Mouse (Mus musculus): ENCODE results near the gene Capzb. TPM values are rescaled to one million over a fixed set of nuclear protein-coding genes. Genes with fewer than 3 reads are reported as not detected.

Gene Capzb
- polyA plus RNA-seq (2014; fragmentation: Nextera tagmentation; extraction: Ambion mirVana): 278 and 307 TPM in 2 replicates

DNA sequence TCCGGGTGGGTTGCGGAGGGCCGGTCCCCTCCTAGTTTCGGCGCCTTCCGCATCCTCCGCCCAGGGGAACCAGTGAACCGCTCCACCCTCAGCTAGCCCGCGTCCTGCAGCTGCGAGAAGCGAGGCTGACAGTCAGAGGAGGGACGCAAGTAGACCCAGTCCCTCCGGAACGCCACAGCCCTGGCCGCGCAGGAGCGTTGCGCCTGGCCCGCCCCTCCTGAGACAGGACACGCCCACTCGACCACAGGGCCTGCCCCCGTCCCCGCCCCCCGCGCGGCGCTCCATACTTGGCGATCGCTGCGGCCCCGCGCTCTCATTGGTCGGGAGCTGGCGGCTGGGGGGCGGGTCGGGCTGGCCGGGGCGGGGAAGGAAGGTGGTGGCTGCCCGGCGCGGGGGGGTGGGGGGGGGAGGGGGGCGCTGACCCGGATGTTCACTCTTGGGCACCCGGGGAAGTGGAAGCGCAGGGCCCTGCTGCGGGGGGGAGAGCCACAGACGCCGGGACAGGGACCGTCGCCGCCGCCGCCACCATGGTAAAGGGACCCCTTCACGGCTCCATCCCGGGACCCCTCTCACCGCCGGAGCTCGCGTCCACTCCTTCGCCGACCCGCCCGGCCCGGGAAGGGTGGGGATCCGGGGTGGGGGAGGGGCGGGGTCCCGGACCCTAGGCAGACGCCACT, at the start of gene Capzb:
Capzb (plus strand) TSS at position 401 of the 677 bp plus-strand sequence.
- WGBS: under 1% methylated on average over 47 of the region's 69 CpGs
- DNase-seq (ENCODE audit: low spot score) (peak; percentile 99), ATAC-seq (ENCODE audit: insufficient number of reproducible peaks, low FRiP score, low TSS enrichment, low read depth) (peak; percentile 95)
- Histone ChIP-seq H3K9me3 (ENCODE audit: control insufficient read depth, low read length) (no peaks in the 10 kb centered on the region), H3K27me3 (ENCODE audit: control insufficient read depth, insufficient read depth, low read length) (no peaks in the 10 kb centered on the region), H3K4me3 (ENCODE audit: low read depth, low read length) (peak within 1 kb of the TSS; percentile 89), H3K4me2 (ENCODE audit: low read depth, severe bottlenecking) (peak within 1 kb of the TSS; percentile 72), H3K36me3 (ENCODE audit: control insufficient read depth, insufficient read depth, low read length) (no peaks in the 10 kb centered on the region), H3K9ac (ENCODE audit: low read length) (peak within 1 kb of the TSS; percentile 90), H3K4me1 (ENCODE audit: control insufficient read depth, insufficient read depth, low read length) (peaks cover 13% of the 10 kb centered on the region), H3K27ac (replicated peaks; ENCODE audit: low read depth, low read length) (peak within 1 kb of the TSS; percentile 68; the same call in 1 of the 2 replicates)

GRCm38 (mm10) chr4:139142985-139143384, 49.7 kb upstream of the Capzb start:
- no peaks in the 10 kb centered on the region for H3K4me1 ChIP-seq (ENCODE audit: control insufficient read depth, insufficient read depth, low read length)
- H3K27ac ChIP-seq (replicated peaks; ENCODE audit: low read depth, low read length): no peak overlapping the region
- H3K36me3 ChIP-seq (ENCODE audit: control insufficient read depth, insufficient read depth, low read length): no peaks in the 10 kb centered on the region
- H3K4me3 ChIP-seq (ENCODE audit: low read depth, low read length): no peak overlapping the region
- H3K9ac ChIP-seq (ENCODE audit: low read length): no peak overlapping the region
- 50% methylated on average over 9 of the region's 9 CpGs for WGBS
- ATAC-seq (ENCODE audit: insufficient number of reproducible peaks, low FRiP score, low TSS enrichment, low read depth): no peak
- H3K27me3 ChIP-seq (ENCODE audit: control insufficient read depth, insufficient read depth, low read length): no peaks in the 10 kb centered on the region
- H3K9me3 ChIP-seq (ENCODE audit: control insufficient read depth, low read length): no peaks in the 10 kb centered on the region
- DNase-seq (ENCODE audit: low spot score): peak; percentile 60
- H3K4me2 ChIP-seq (ENCODE audit: low read depth, severe bottlenecking): 0 out of 2 replicates have a peak overlapping the region, but pooled peaks have one; percentile 13

- H3K27me3 ChIP-seq (ENCODE audit: control insufficient read depth, insufficient read depth, low read length): no peaks in the 10 kb centered on the region
- DNase-seq (ENCODE audit: low spot score) (no peak), ATAC-seq (ENCODE audit: insufficient number of reproducible peaks, low FRiP score, low TSS enrichment, low read depth) (no peak)
- H3K4me2 ChIP-seq (ENCODE audit: low read depth, severe bottlenecking): no peak overlapping the region
- WGBS: 27% methylated on average over 4 of the region's 4 CpGs
- no peak overlapping the region for H3K9ac ChIP-seq (ENCODE audit: low read length)
- H3K36me3 ChIP-seq (ENCODE audit: control insufficient read depth, insufficient read depth, low read length): no peaks in the 10 kb centered on the region
- H3K9me3 ChIP-seq (ENCODE audit: control insufficient read depth, low read length): no peaks in the 10 kb centered on the region
- H3K4me1 ChIP-seq (ENCODE audit: control insufficient read depth, insufficient read depth, low read length): no peaks in the 10 kb centered on the region
- H3K27ac ChIP-seq (replicated peaks; ENCODE audit: low read depth, low read length): no peak overlapping the region
- H3K4me3 ChIP-seq (ENCODE audit: low read depth, low read length): no peak overlapping the region
These were observed 48.1 kb upstream of the Capzb start for GRCm38 (mm10) chr4:139144577-139144976.

DNA sequence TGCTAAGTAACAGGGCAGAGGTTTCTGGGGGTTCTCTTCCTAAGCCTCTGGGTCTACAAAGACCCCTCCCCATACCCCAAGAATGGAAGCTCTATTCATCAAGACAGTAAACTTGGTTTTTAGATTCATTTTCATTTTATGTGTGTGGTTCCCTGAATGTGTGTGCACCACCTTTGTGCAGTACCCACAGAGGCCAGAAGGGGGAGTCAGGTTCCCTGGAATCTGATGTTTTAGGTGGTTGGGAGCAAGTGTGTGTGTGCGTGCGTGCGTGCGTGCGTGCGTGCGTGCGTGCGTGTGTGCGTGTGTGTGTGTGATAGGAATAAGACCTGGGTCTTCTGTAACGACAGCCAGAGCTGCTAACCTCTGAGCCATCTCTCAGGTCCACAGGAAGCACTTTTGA, 47.5 kb upstream of the Capzb start:
- no peaks in the 10 kb centered on the region for H3K36me3 ChIP-seq (ENCODE audit: control insufficient read depth, insufficient read depth, low read length)
- no peak overlapping the region for H3K4me2 ChIP-seq (ENCODE audit: low read depth, severe bottlenecking)
- H3K27ac ChIP-seq (replicated peaks; ENCODE audit: low read depth, low read length): no peak overlapping the region
- H3K9ac ChIP-seq (ENCODE audit: low read length): no peak overlapping the region
- no peak for ATAC-seq (ENCODE audit: insufficient number of reproducible peaks, low FRiP score, low TSS enrichment, low read depth)
- 94% methylated on average over 11 of the region's 11 CpGs for WGBS
- H3K4me1 ChIP-seq (ENCODE audit: control insufficient read depth, insufficient read depth, low read length): no peaks in the 10 kb centered on the region
- no peak overlapping the region for H3K4me3 ChIP-seq (ENCODE audit: low read depth, low read length)
- H3K9me3 ChIP-seq (ENCODE audit: control insufficient read depth, low read length): no peaks in the 10 kb centered on the region
- peak; percentile 54 for DNase-seq (ENCODE audit: low spot score)
- no peaks in the 10 kb centered on the region for H3K27me3 ChIP-seq (ENCODE audit: control insufficient read depth, insufficient read depth, low read length)

GRCm38 (mm10) chr4:139146760-139147159, 45.9 kb upstream of the Capzb start:
- Histone ChIP-seq H3K27me3 (ENCODE audit: control insufficient read depth, insufficient read depth, low read length) (no peaks in the 10 kb centered on the region), H3K27ac (replicated peaks; ENCODE audit: low read depth, low read length) (no peak overlapping the region), H3K9me3 (ENCODE audit: control insufficient read depth, low read length) (no peaks in the 10 kb centered on the region), H3K4me2 (ENCODE audit: low read depth, severe bottlenecking) (no peak overlapping the region), H3K9ac (ENCODE audit: low read length) (no peak overlapping the region), H3K4me1 (ENCODE audit: control insufficient read depth, insufficient read depth, low read length) (no peaks in the 10 kb centered on the region), H3K36me3 (ENCODE audit: control insufficient read depth, insufficient read depth, low read length) (no peaks in the 10 kb centered on the region), H3K4me3 (ENCODE audit: low read depth, low read length) (no peak overlapping the region)
- 93% methylated on average over 5 of the region's 5 CpGs for WGBS
- DNase-seq (ENCODE audit: low spot score) (no peak), ATAC-seq (ENCODE audit: insufficient number of reproducible peaks, low FRiP score, low TSS enrichment, low read depth) (no peak)

- no peaks in the 10 kb centered on the region for H3K4me1 ChIP-seq (ENCODE audit: control insufficient read depth, insufficient read depth, low read length)
- no peak overlapping the region for H3K4me2 ChIP-seq (ENCODE audit: low read depth, severe bottlenecking)
- no peak overlapping the region for H3K4me3 ChIP-seq (ENCODE audit: low read depth, low read length)
- no peaks in the 10 kb centered on the region for H3K27me3 ChIP-seq (ENCODE audit: control insufficient read depth, insufficient read depth, low read length)
- H3K27ac ChIP-seq (replicated peaks; ENCODE audit: low read depth, low read length): no peak overlapping the region
- no peaks in the 10 kb centered on the region for H3K36me3 ChIP-seq (ENCODE audit: control insufficient read depth, insufficient read depth, low read length)
- no peaks in the 10 kb centered on the region for H3K9me3 ChIP-seq (ENCODE audit: control insufficient read depth, low read length)
- H3K9ac ChIP-seq (ENCODE audit: low read length): no peak overlapping the region
- ATAC-seq (ENCODE audit: insufficient number of reproducible peaks, low FRiP score, low TSS enrichment, low read depth) (no peak), DNase-seq (ENCODE audit: low spot score) (no peak)
- 72% methylated on average over 6 of the region's 6 CpGs for WGBS
These were observed 41.3 kb upstream of the Capzb start for GRCm38 (mm10) chr4:139151370-139151769.

DNA sequence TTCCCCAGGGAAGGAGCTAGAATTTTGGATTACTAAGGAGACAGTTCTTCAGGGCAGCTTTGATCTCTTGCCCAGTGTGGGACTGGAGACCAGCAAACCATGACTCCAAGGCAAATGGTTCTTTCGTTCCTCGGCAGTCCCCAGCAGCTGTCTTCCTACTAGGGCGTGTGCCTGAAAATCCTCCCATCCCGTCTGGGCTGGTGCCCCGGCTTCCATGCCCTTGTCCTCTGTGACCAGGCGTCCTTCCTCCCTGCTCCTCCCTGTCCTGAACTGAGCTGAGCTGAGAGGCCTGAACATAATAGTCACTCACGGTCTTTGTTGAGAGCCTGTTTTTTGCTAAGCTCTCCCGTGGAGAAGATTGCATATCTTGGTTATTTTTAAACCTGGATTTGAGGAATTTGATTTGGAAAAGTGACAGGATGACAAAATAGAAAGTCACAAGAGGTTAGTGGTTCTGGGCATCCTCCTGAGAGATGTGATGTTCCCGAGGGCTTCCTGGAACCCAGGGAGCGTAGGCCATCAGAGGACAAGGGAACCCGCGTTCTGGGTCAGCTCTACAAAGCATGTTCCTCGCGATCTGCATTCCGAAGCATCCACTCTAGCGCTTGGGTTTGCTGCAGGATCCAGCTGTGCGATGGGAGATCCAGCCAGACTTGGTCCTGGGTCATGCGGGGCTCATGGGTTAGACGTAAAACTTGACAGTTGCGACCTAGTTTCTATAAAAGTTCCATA, 38.0 kb upstream of the Capzb start:
- Histone ChIP-seq H3K36me3 (ENCODE audit: control insufficient read depth, insufficient read depth, low read length) (no peaks in the 10 kb centered on the region), H3K27ac (replicated peaks; ENCODE audit: low read depth, low read length) (no peak overlapping the region), H3K4me1 (ENCODE audit: control insufficient read depth, insufficient read depth, low read length) (no peaks in the 10 kb centered on the region), H3K9me3 (ENCODE audit: control insufficient read depth, low read length) (no peaks in the 10 kb centered on the region), H3K4me3 (ENCODE audit: low read depth, low read length) (no peak overlapping the region), H3K9ac (ENCODE audit: low read length) (no peak overlapping the region), H3K4me2 (ENCODE audit: low read depth, severe bottlenecking) (no peak overlapping the region), H3K27me3 (ENCODE audit: control insufficient read depth, insufficient read depth, low read length) (no peaks in the 10 kb centered on the region)
- ATAC-seq (ENCODE audit: insufficient number of reproducible peaks, low FRiP score, low TSS enrichment, low read depth) (no peak), DNase-seq (ENCODE audit: low spot score) (no peak)
- 81% methylated on average over 20 of the region's 20 CpGs for WGBS

- H3K9ac ChIP-seq (ENCODE audit: low read length): no peak overlapping the region
- no peak overlapping the region for H3K27ac ChIP-seq (replicated peaks; ENCODE audit: low read depth, low read length)
- no peaks in the 10 kb centered on the region for H3K9me3 ChIP-seq (ENCODE audit: control insufficient read depth, low read length)
- no peaks in the 10 kb centered on the region for H3K36me3 ChIP-seq (ENCODE audit: control insufficient read depth, insufficient read depth, low read length)
- DNase-seq (ENCODE audit: low spot score) (no peak), ATAC-seq (ENCODE audit: insufficient number of reproducible peaks, low FRiP score, low TSS enrichment, low read depth) (no peak)
- H3K4me2 ChIP-seq (ENCODE audit: low read depth, severe bottlenecking): no peak overlapping the region
- WGBS: 85% methylated on average over 6 of the region's 6 CpGs
- H3K27me3 ChIP-seq (ENCODE audit: control insufficient read depth, insufficient read depth, low read length): no peaks in the 10 kb centered on the region
- no peaks in the 10 kb centered on the region for H3K4me1 ChIP-seq (ENCODE audit: control insufficient read depth, insufficient read depth, low read length)
- H3K4me3 ChIP-seq (ENCODE audit: low read depth, low read length): no peak overlapping the region
These were observed 36.2 kb upstream of the Capzb start for GRCm38 (mm10) chr4:139156538-139156937.

Data from limb, embryonic 11.5 days (tissue).